Mouse (Mus musculus): ENCODE measurements around the gene Ergic1. TPM values are rescaled to one million over a fixed set of nuclear protein-coding genes. Genes with fewer than 3 reads are reported as not detected.
A peak's percentile ranks its signal among the peaks of the same experiment; 100 is the strongest.

The Ergic1 gene
- polyA plus RNA-seq (2015; fragmentation: Nextera tagmentation; extraction: Ambion mirVana), result 97.0 and 106 TPM in 2 replicates

DNA sequence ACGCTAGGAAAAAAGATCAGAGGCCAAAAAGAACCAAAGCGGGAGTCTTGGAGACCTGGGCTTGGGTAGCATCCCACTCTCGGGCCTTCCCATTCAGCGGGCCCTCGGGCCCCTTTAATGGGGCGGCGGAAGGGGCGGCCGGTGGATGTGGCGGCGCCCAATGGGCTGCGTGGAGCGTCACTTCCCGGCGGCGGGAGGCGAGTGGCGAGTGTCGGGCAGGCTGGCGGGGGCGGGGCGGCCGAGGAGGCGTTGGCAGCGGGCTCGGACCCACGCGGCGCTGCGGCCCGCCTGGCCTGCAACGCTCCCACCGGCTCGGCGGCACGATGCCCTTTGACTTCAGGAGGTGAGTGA, at the start of gene Ergic1:
TSS of gene Ergic1 (plus strand) at position 200 of the 351 bp plus-strand sequence.
- peak within 1 kb of the TSS; percentile 62 for H3K4me2 ChIP-seq (ENCODE audit: low read length)
- no peaks in the 10 kb centered on the region for H3K9me3 ChIP-seq (ENCODE audit: control insufficient read depth, low read length)
- under 1% methylated on average over 34 of the region's 36 CpGs for WGBS
- peak within 1 kb of the TSS; percentile 84 for H3K27ac ChIP-seq (ENCODE audit: low read depth, low read length)
- peak within 1 kb of the TSS; percentile 85 for H3K4me3 ChIP-seq (ENCODE audit: low read length)
- peaks cover 23% of the 10 kb centered on the region for H3K4me1 ChIP-seq (ENCODE audit: control insufficient read depth, insufficient read depth, low read depth, low read length)
- ATAC-seq, result peak; percentile 98
- H3K27me3 ChIP-seq (replicated peaks; ENCODE audit: control insufficient read depth, insufficient read depth, low read length), result no peaks in the 10 kb centered on the region
- H3K36me3 ChIP-seq (ENCODE audit: control insufficient read depth, insufficient read depth, low read length), result 0 out of 2 replicates have a peak, but pooled peaks cover 4% of the 10 kb centered on the region
- H3K9ac ChIP-seq (ENCODE audit: low read depth, low read length), result peak within 1 kb of the TSS; percentile 87

DNA sequence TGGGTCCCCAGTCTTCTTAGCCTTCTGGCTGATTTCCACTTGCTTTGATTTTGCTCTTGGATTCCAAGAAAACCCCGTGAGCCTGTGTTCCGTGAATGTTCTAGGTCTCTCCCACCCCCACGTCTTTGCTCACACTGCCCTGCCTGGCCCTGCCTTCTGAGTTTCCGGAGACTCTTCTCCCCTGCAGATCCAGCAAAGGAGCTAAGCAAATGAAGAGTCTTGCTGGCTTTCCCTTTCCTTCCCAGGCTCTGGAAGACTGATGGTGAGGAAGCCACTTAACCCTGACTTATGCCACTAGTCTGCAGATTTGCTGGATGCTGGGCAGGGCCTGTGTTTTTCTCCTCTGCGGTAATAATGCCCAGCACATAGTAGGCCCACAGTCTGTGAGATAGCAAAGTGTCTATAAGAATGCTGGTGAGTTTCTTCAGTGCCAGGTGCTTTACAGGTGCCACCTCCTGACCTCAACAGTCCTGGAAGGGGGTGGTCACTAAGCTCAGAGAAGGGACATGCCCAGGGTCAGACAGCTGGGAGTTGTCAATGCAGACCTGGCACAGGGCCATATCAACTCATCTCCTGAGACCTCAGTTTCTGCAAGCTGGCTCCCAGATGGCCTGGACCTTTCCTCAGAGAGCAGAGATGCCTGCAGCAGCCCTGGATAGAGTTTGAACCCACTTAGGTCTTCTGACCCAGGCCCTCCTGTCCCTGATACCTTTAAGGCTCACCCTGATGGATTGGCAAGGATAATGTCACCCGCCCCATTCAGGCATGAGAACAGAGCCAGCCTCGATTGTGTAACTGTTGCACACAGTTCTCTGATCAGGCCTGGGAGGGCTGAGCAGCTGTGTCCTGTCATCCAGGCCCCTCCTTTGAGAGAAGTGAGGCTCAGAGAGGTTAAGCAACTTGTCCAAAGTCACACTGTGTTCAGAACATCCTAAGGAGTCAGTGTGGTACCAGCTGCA, 49.2 kb upstream of the Ergic1 start:
- no peaks in the 10 kb centered on the region for H3K27me3 ChIP-seq (replicated peaks; ENCODE audit: control insufficient read depth, insufficient read depth, low read length)
- H3K9me3 ChIP-seq (ENCODE audit: control insufficient read depth, low read length), result no peaks in the 10 kb centered on the region
- no peak for ATAC-seq
- H3K27ac ChIP-seq (ENCODE audit: low read depth, low read length), result no peak overlapping the region
- 69% methylated on average over 7 of the region's 7 CpGs for WGBS
- no peaks in the 10 kb centered on the region for H3K36me3 ChIP-seq (ENCODE audit: control insufficient read depth, insufficient read depth, low read length)
- H3K4me2 ChIP-seq (ENCODE audit: low read length), result no peak overlapping the region
- H3K4me1 ChIP-seq (ENCODE audit: control insufficient read depth, insufficient read depth, low read depth, low read length), result peaks cover 5% of the 10 kb centered on the region
- H3K4me3 ChIP-seq (ENCODE audit: low read length), result no peak overlapping the region
- H3K9ac ChIP-seq (ENCODE audit: low read depth, low read length), result no peak overlapping the region

DNA sequence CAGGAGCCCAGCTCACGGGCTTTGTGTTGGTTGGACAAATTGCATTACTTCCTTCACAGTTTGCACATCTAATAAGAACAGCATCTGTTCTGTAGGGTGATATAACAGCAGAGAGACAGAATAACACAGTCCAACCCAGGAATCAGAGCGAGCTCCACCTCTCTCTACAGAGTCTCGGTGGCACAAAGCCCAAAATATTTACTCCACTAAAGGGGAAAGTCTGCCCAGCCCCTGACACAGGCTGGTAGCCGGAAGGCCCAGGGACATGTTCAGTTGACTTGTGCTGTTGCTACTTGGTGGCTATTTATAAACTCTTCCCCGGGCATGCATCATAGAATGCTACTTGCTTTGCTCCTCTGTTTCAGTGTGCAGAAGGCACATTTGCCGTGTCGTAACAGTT, 48.3 kb upstream of the Ergic1 start:
- Histone ChIP-seq H3K4me3 (ENCODE audit: low read length) (no peak overlapping the region), H3K4me2 (ENCODE audit: low read length) (no peak overlapping the region), H3K9me3 (ENCODE audit: control insufficient read depth, low read length) (no peaks in the 10 kb centered on the region), H3K27me3 (replicated peaks; ENCODE audit: control insufficient read depth, insufficient read depth, low read length) (no peaks in the 10 kb centered on the region), H3K36me3 (ENCODE audit: control insufficient read depth, insufficient read depth, low read length) (no peaks in the 10 kb centered on the region), H3K27ac (ENCODE audit: low read depth, low read length) (no peak overlapping the region), H3K9ac (ENCODE audit: low read depth, low read length) (no peak overlapping the region), H3K4me1 (ENCODE audit: control insufficient read depth, insufficient read depth, low read depth, low read length) (peaks cover 5% of the 10 kb centered on the region; the same call in 1 of the 2 replicates)
- 73% methylated on average over 7 of the region's 7 CpGs for WGBS
- ATAC-seq, result no peak

DNA sequence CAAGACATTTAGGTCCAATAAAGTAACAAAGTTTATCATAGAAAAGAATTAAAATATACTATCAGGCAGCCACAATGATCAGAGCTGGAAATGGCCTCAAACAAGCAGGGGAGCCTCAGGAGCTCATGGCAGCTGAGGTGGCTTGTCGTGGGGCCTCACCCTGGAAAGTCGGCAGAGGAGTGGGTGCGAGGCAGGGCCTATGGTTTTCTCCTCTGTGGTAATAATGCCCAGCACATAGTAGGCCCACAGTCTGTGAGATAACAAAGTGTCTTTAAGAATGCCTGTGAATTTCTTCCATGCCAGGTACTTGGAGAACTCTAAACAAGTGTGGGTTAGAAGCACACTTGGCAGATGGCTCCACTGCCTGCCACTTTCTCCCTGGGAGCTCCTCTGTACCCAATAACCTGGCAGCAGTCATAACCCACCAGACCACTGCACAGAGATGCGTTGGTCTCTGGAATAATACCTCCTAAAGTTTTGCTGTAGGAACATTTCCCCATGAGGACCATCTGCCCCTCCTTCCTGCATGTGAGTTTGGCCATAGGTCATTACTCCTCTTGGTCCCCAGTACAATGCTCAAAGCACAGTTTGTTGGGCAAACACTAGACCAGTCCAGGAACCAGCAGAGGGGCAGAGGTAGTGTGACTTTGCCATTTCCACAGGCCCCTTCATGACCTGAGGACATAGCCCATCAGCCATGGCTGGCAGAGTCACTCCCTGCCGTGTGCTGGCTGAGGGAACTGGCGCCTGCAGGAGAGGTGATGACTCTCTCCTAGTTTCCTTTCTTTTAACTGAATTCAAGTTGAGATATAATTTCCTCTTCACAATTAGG, 47.6 kb upstream of the Ergic1 start:
- no peak overlapping the region for H3K4me3 ChIP-seq (ENCODE audit: low read length)
- ATAC-seq, result no peak
- H3K9ac ChIP-seq (ENCODE audit: low read depth, low read length), result no peak overlapping the region
- no peak overlapping the region for H3K27ac ChIP-seq (ENCODE audit: low read depth, low read length)
- no peaks in the 10 kb centered on the region for H3K36me3 ChIP-seq (ENCODE audit: control insufficient read depth, insufficient read depth, low read length)
- WGBS, result 80% methylated on average over 6 of the region's 6 CpGs
- H3K4me2 ChIP-seq (ENCODE audit: low read length), result no peak overlapping the region
- no peaks in the 10 kb centered on the region for H3K9me3 ChIP-seq (ENCODE audit: control insufficient read depth, low read length)
- H3K4me1 ChIP-seq (ENCODE audit: control insufficient read depth, insufficient read depth, low read depth, low read length), result peaks cover 5% of the 10 kb centered on the region; the same call in 1 of the 2 replicates
- H3K27me3 ChIP-seq (replicated peaks; ENCODE audit: control insufficient read depth, insufficient read depth, low read length), result no peaks in the 10 kb centered on the region

DNA sequence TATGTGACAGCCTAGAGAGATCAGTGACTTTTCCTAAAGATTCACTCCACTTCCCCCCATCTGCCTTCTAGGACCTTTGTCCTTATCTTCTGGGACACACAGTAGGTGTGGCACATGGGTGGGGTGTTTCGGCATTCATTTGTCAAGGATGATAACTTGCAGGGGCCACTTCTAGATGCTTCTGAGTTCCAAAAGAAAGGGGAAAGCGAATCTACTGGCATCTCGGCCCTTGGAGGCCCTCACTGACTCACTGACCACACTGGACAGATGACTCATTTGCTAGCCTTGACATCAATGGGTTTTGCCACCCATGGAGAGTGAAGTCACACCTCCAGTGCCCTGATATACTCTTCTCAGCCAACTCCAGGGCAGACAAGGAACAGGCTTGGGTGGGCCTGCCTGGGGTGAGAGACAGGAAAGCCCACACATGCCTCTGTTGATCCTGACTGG, 46.7 kb upstream of the Ergic1 start:
- H3K4me2 ChIP-seq (ENCODE audit: low read length), result no peak overlapping the region
- H3K9me3 ChIP-seq (ENCODE audit: control insufficient read depth, low read length), result no peaks in the 10 kb centered on the region
- H3K4me1 ChIP-seq (ENCODE audit: control insufficient read depth, insufficient read depth, low read depth, low read length), result no peaks in the 10 kb centered on the region
- ATAC-seq, result no peak
- no peak overlapping the region for H3K9ac ChIP-seq (ENCODE audit: low read depth, low read length)
- H3K36me3 ChIP-seq (ENCODE audit: control insufficient read depth, insufficient read depth, low read length), result no peaks in the 10 kb centered on the region
- H3K27me3 ChIP-seq (replicated peaks; ENCODE audit: control insufficient read depth, insufficient read depth, low read length), result no peaks in the 10 kb centered on the region
- no peak overlapping the region for H3K4me3 ChIP-seq (ENCODE audit: low read length)
- H3K27ac ChIP-seq (ENCODE audit: low read depth, low read length), result no peak overlapping the region
- WGBS, result 79% methylated on average over 3 of the region's 3 CpGs

DNA sequence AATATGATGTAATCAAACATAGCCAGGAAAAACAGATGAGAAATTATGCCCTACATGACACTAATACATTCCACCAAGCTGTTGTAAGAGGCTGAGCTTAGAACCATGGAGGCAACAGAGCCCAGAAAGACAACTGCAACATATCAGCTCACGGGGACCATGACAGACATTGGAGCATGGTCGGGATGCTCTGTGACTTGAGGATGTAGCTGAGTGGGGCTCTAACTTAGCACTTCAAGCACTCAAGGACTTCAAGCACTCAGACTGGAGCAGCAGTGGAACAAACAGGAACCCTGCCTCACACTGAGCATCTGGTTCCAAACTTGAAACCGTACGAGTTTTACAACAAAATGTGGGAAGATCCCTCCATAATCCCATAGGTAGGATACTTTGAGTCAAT, 45.6 kb upstream of the Ergic1 start:
- WGBS, result 93% methylated on average over 4 of the region's 4 CpGs
- H3K9me3 ChIP-seq (ENCODE audit: control insufficient read depth, low read length), result no peaks in the 10 kb centered on the region
- H3K27me3 ChIP-seq (replicated peaks; ENCODE audit: control insufficient read depth, insufficient read depth, low read length), result no peaks in the 10 kb centered on the region

DNA sequence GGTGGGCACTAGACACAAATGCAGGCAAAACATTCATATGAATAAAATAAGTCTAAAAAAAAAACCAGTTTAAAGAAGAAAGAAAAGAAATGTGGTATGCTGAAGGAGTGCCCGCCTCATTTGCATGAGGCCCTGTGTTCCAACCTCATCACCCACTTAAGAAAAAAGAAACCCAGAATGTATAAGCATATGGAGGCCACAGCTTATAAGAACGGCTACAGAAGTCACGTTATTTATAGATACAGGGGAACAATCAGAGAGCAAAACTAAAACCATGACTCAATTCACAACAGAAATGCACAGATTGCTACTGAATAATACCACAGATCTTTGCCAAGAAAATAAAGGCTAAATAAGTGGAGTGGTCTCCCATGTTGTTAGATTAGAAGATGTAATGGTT, 43.0 kb upstream of the Ergic1 start:
- Histone ChIP-seq H3K4me3 (ENCODE audit: low read length) (no peak overlapping the region), H3K9ac (ENCODE audit: low read depth, low read length) (no peak overlapping the region), H3K4me2 (ENCODE audit: low read length) (no peak overlapping the region), H3K4me1 (ENCODE audit: control insufficient read depth, insufficient read depth, low read depth, low read length) (no peaks in the 10 kb centered on the region), H3K9me3 (ENCODE audit: control insufficient read depth, low read length) (no peaks in the 10 kb centered on the region), H3K27me3 (replicated peaks; ENCODE audit: control insufficient read depth, insufficient read depth, low read length) (no peaks in the 10 kb centered on the region), H3K36me3 (ENCODE audit: control insufficient read depth, insufficient read depth, low read length) (no peaks in the 10 kb centered on the region), H3K27ac (ENCODE audit: low read depth, low read length) (no peak overlapping the region)
- no peak for ATAC-seq
- whole genome bisulfite sequencing, result 90% methylated on average over 3 of the region's 3 CpGs

More for the DNA sequence above, 45.6 kb upstream of the Ergic1 start:
- H3K27ac ChIP-seq (ENCODE audit: low read depth, low read length), result no peak overlapping the region
- no peak overlapping the region for H3K9ac ChIP-seq (ENCODE audit: low read depth, low read length)
- H3K4me1 ChIP-seq (ENCODE audit: control insufficient read depth, insufficient read depth, low read depth, low read length), result no peaks in the 10 kb centered on the region
- no peak for ATAC-seq
- H3K36me3 ChIP-seq (ENCODE audit: control insufficient read depth, insufficient read depth, low read length), result no peaks in the 10 kb centered on the region
- no peak overlapping the region for H3K4me3 ChIP-seq (ENCODE audit: low read length)
- H3K4me2 ChIP-seq (ENCODE audit: low read length), result no peak overlapping the region

DNA sequence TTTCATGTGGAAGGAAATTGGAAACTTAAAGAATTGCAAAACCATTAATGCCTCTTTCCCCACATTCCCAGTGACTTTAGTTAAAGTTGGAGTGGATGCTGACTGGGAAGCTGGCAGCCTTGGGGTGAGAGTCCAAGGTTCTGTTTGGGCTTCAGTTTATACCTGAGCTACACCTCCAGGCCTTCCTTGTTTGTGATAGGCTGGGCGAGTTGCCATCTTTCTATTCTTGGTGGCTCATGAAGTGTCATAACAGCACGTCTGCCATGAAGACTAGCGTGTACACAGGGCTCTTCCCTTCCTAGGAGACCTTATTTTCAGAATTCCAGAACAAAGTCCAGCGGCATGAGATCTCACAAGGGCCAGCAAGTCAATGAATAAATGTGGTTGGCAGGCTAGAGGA, 38.6 kb upstream of the Ergic1 start:
- ATAC-seq, result no peak
- Histone ChIP-seq H3K36me3 (ENCODE audit: control insufficient read depth, insufficient read depth, low read length) (no peaks in the 10 kb centered on the region), H3K9ac (ENCODE audit: low read depth, low read length) (no peak overlapping the region), H3K27ac (ENCODE audit: low read depth, low read length) (no peak overlapping the region), H3K9me3 (ENCODE audit: control insufficient read depth, low read length) (no peaks in the 10 kb centered on the region), H3K4me1 (ENCODE audit: control insufficient read depth, insufficient read depth, low read depth, low read length) (no peaks in the 10 kb centered on the region; the same call in 1 of the 2 replicates), H3K4me3 (ENCODE audit: low read length) (no peak overlapping the region), H3K4me2 (ENCODE audit: low read length) (no peak overlapping the region), H3K27me3 (replicated peaks; ENCODE audit: control insufficient read depth, insufficient read depth, low read length) (no peaks in the 10 kb centered on the region)
- 75% methylated on average over 4 of the region's 4 CpGs for WGBS

DNA sequence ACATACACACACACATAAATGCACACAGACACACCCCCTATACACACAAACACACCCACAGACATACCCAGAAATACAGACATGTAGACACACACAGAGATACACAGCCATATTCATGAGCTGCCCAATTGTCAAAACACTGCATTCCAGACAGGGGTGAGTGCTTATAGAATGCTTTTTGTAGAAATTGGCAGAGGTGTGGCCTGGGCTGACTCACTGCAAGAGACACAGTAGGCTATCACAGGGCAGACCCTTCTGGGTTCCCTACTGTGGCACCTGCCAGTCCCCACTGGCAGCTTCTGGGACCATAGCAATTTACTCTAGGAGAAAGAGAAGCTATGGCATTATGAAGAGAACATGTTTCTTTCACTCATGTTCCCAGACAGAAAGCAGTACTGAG, 37.0 kb upstream of the Ergic1 start:
- no peak for ATAC-seq

More for the DNA sequence above, 37.0 kb upstream of the Ergic1 start:
- Histone ChIP-seq H3K4me2 (ENCODE audit: low read length) (no peak overlapping the region), H3K9me3 (ENCODE audit: control insufficient read depth, low read length) (no peaks in the 10 kb centered on the region), H3K4me1 (ENCODE audit: control insufficient read depth, insufficient read depth, low read depth, low read length) (no peaks in the 10 kb centered on the region; the same call in 1 of the 2 replicates), H3K36me3 (ENCODE audit: control insufficient read depth, insufficient read depth, low read length) (no peaks in the 10 kb centered on the region), H3K27me3 (replicated peaks; ENCODE audit: control insufficient read depth, insufficient read depth, low read length) (no peaks in the 10 kb centered on the region), H3K27ac (ENCODE audit: low read depth, low read length) (no peak overlapping the region), H3K4me3 (ENCODE audit: low read length) (no peak overlapping the region), H3K9ac (ENCODE audit: low read depth, low read length) (no peak overlapping the region)

Data from hindbrain, embryonic 16.5 days (tissue).